In the genomic region with DNA sequence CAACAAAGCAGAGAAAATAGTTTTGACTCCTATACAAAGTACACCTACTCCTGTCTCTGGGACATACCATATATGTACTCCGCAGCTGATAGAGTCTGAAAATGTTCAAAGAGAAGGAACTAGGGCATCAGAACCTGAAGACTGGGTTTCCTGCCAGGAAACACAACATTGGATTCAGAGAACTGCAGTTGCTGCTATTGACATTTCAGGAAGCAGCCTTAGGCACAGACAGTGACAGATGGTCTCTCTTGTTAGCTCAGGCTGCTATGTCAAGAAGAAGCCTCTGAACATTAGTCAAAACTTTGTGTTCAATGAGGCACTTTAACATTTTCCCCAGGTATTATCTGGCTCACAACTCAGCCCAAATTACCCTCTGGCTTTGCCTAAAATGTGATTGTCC, we compare ENCODE assay signal across 13 mouse cellular contexts.
A peak's percentile ranks its signal among the peaks of the same experiment; 100 is the strongest.
DNase-seq lines count a peak whose midpoint lies in the region; ATAC-seq lines count a peak whose summit lies in the region.
"Had no signal": no experiment of that assay in that cellular context is flagged by ENCODE, and none has a peak within 500 bp of the region (broad histone marks: within the 10 kb centered on the region; RNA-seq: fewer than 3 reads in every experiment).

No protein-coding gene starts in this region.

- no peak overlapping the region for H3K27ac ChIP-seq in hindbrain, embryonic 16.5 days (ENCODE audit: low read depth, low read length)
- no peak overlapping the region for H3K27ac ChIP-seq in hindbrain, embryonic 12.5 days
- H3K27ac ChIP-seq: embryonic facial prominence, embryonic 13.5 days had no signal

- H3K36me3 ChIP-seq in hindbrain, embryonic 16.5 days (ENCODE audit: control insufficient read depth, insufficient read depth, low read length): no peaks in the 10 kb centered on the region
- H3K36me3 ChIP-seq in hindbrain, embryonic 12.5 days: no peaks in the 10 kb centered on the region
- H3K36me3 ChIP-seq: embryonic facial prominence, embryonic 13.5 days had no signal

- no peak overlapping the region for H3K4me3 ChIP-seq in hindbrain, embryonic 16.5 days (ENCODE audit: low read length)
- H3K4me3 ChIP-seq in hindbrain, embryonic 12.5 days: no peak overlapping the region
- H3K4me3 ChIP-seq: embryonic facial prominence, embryonic 13.5 days had no signal

- intact Hi-C loops in left cerebral cortex, postnatal 36 days (cut with DNase I): no loop called here

- H3K9me3 ChIP-seq in hindbrain, embryonic 16.5 days (ENCODE audit: control insufficient read depth, low read length): no peaks in the 10 kb centered on the region
- H3K9me3 ChIP-seq in hindbrain, embryonic 12.5 days (replicated peaks): no peaks in the 10 kb centered on the region
- H3K9me3 ChIP-seq: embryonic facial prominence, embryonic 13.5 days had no signal

- WGBS in hindbrain, embryonic 16.5 days: 82% methylated on average over 1 of the region's 1 CpGs
- 86% methylated on average over 1 of the region's 1 CpGs for WGBS in hindbrain, embryonic 12.5 days

- peak; percentile 25 for DNase-seq in cerebellum, adult 9-10 months
- no peak for DNase-seq in cerebellum, adult 11-12 months
- peak; percentile 55 to 73 for DNase-seq in layer of hippocampus, adult 18-20 months (ENCODE audit: low spot score in 2 of 2)
- DNase-seq in left cerebral cortex, postnatal 36 days (ENCODE audit: low spot score in 2 of 2): peak; percentile 10 to 23
- DNase-seq in heart, adult 9 months (ENCODE audit: low spot score in 2 of 2): no peak
- DNase-seq: adrenal gland, adult 2 months; heart, postnatal 4 days; kidney, adult 2 months had no signal

- H3K4me2 ChIP-seq in hindbrain, embryonic 16.5 days (ENCODE audit: low read length): no peak overlapping the region
- H3K4me2 ChIP-seq in hindbrain, embryonic 12.5 days (replicated peaks): no peak overlapping the region
- H3K4me2 ChIP-seq: embryonic facial prominence, embryonic 13.5 days; heart, embryonic 11.5 days had no signal

- H3K27me3 ChIP-seq in hindbrain, embryonic 16.5 days (replicated peaks; ENCODE audit: control insufficient read depth, insufficient read depth, low read length): no peaks in the 10 kb centered on the region
- H3K27me3 ChIP-seq in hindbrain, embryonic 12.5 days: no peaks in the 10 kb centered on the region
- H3K27me3 ChIP-seq: embryonic facial prominence, embryonic 13.5 days had no signal

- H3K4me1 ChIP-seq in hindbrain, embryonic 16.5 days (ENCODE audit: control insufficient read depth, insufficient read depth, low read depth, low read length): no peaks in the 10 kb centered on the region
- H3K4me1 ChIP-seq in hindbrain, embryonic 12.5 days: no peaks in the 10 kb centered on the region
- H3K4me1 ChIP-seq: embryonic facial prominence, embryonic 13.5 days had no signal

- peak; percentile 58; the same call in 1 of the 2 replicates for ATAC-seq in hindbrain, embryonic 16.5 days
- no peak for ATAC-seq in hindbrain, embryonic 12.5 days (ENCODE audit: low FRiP score)
- no peak for ATAC-seq in erythroid progenitor cell, adult 5-6 weeks (replicated peaks; ENCODE audit: low FRiP score, poor library complexity, severe bottlenecking)

- no peak overlapping the region for H3K9ac ChIP-seq in hindbrain, embryonic 16.5 days (ENCODE audit: low read depth, low read length)
- H3K9ac ChIP-seq in hindbrain, embryonic 12.5 days: no peak overlapping the region
- H3K9ac ChIP-seq: embryonic facial prominence, embryonic 13.5 days had no signal

Comparison
In these comparisons a context has a peak if more than half of its experiments do, and no peak if none do; other contexts are left out.
1. DNase-seq: peak in cerebellum, adult 9-10 months (single experiment), layer of hippocampus, adult 18-20 months (2 of 2) and left cerebral cortex, postnatal 36 days (2 of 2); none in cerebellum, adult 11-12 months (single experiment) and heart, adult 9 months (0 of 2).